Mouse (Mus musculus): ENCODE measurements around the gene Zap70.
A peak's percentile ranks its signal among the peaks of the same experiment; 100 is the strongest.
"Not testable (repeated sequence)": the region's sequence is repeated elsewhere in the genome, so short reads cannot be mapped to it uniquely, and the experiment has no call there.

Gene Zap70

DNA sequence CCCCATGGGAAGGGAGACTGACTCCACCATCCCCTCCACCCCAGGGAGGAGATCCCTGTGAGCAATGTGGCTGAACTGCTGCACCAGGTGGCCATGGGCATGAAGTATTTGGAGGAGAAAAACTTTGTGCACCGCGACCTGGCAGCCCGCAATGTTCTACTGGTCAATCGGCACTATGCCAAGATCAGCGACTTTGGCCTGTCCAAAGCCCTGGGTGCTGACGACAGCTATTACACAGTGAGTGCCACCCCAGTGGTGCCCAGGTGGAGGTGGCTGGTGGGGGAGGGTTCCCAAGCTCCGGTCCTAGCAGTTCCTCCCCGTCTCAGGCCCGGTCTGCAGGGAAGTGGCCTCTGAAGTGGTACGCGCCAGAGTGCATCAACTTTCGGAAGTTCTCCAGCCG lies 19.2 kb downstream of the Zap70 start:
- DNase-seq = peak; percentile 15

DNA sequence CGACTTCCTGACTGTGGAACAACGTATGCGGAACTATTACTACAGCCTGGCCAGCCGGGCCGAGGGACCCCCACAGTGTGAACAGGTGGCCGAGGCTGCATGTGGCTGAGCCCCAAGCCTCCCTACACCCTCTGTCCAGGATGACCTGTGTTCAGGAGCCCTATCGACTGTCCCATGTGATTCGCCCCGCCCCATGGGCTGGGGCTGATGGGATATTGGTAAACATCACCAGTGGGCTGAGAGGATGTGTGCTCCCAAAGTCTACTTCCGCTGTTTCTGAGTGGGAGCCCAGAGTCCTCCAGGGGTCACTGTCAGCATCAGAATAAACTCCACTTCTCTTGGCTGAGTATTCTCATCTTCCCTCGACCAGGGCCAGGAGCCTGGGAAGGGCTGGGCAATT lies 20.9 kb downstream of the Zap70 start:
- DNase-seq = no peak

DNA sequence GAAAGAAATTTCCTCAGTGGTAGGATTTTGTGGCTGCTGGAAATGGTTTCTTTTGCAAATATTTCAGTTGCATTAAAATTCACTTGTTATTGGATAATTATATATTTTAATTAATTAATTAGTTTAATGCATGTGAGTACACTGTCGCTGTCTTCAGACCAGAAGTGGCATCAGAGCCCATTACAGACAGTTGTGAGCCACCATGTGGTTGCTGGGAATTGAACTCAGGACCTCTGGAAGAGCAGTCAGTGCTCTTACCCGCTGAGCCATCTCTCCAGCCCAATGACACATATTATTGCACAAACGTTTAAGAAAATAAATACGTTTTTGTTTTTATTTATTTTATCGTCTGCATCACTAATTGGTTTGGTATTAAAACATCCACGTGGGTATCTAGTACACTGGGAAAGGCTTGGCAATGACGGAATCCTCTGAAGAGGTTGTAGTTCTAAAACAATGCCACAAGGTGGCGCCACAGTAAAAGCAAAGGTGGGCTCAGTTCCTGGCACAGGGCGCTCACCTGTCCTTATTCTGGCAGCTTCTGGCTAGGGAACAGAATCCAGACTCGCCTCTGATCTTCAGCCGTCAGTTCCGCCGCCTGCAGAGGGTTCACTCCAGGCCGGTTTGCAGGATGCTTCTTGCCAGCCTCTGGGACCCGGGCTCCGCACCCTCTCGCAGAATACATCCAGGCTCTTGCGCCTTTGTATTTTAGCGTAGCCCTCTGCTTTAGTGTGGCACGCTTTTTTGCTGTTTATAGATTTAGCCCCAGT lies 23.0 kb downstream of the Zap70 start:
- peak; percentile 63 for DNase-seq

DNA sequence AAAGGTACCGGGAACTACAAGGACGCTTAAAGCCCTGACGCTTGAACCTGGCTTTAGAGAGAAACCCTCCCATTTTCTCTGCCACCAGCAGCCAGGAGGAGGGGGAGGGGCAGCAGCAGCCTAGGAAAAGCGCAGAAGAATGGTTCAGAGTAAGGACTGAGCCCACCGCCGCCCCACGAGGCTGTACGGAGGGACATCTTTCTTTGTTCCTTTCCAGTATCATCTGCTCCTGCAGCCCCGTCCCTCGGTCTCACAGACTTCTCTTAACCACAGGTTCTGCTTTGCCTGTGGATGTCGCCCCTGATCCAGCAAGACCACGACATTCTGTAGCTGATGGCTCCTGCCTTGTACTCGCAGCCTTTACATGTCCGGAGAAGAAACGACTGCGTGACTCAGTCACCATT lies 23.6 kb downstream of the Zap70 start:
- no peak for DNase-seq

DNA sequence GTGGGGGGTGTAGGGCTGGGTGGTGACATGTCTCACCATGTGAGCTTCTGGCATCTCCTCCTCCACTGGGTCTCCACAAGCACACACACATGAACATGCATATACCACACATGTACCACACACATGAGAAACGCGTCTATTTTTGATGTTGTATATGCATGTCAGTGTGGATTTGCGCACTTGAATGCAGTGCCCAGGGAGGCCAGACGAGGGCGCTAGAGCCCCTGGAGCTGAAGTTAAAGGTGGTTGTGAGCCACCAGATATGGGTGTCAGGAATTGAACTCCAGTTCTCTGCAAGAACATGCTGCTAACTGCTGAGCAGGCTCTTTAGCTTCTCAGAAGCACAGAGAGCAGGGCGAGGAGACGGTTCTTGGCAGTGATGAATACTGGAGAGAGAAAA lies 24.8 kb downstream of the Zap70 start:
- DNase-seq = no peak

DNA sequence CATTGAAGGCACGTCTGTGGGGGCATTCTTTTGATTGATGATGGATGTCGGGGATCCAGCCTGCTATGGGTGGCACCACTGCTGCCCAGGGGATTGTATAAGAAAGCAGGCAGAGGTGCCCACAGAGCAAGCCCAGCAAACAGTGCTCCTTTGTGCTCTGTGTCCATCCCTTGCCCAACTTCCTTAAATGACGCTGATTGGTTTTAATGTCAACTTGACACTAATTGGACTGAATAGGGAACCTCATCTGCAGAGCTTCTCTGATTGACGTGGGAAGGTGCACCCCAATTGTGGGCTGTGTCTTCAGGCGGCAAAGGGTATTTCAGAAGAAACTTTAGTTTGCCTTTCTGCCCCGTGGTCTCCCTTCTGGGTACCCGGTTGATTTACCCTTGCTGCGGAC lies 27.8 kb downstream of the Zap70 start:
- no peak for DNase-seq

DNA sequence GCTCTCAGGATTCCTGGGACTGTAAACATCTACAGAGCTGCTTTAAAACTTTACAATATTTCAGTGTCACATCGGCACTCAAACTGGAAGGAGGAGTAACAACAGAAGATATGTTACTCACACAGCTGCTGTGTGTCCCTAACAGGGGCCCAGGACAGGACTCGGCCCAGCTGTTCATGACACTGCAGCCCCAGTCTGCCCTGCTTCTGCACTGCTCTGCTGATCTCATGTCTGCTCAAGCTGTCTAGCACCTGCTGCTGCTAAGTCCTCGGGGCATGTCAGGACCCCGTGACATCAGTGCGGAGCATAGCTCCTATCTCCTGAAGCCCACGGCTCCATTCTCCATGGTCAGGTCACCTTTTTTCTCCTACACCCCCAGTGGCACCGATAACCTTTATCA lies 35.1 kb downstream of the Zap70 start:
- no peak for DNase-seq

DNA sequence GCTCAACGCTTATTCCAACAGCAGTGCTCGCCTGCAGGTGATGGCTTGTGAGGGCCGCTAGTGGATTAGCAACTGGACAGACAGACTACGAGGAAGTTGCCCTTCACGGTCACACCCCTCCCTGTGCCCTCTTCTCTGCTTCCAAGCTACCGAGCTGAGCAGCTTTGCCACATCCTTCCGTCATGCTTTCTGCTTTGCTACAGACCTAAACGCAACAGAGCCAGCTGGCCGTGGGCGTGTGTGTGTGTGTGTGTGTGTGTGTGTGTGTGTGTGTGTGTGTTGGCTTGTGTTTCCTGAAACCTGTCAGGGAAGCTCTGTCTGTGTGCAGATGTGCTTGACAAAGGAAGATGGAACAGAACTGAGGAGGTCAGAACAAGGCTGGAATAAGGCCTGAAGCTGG lies 35.9 kb downstream of the Zap70 start:
- no peak for DNase-seq

DNA sequence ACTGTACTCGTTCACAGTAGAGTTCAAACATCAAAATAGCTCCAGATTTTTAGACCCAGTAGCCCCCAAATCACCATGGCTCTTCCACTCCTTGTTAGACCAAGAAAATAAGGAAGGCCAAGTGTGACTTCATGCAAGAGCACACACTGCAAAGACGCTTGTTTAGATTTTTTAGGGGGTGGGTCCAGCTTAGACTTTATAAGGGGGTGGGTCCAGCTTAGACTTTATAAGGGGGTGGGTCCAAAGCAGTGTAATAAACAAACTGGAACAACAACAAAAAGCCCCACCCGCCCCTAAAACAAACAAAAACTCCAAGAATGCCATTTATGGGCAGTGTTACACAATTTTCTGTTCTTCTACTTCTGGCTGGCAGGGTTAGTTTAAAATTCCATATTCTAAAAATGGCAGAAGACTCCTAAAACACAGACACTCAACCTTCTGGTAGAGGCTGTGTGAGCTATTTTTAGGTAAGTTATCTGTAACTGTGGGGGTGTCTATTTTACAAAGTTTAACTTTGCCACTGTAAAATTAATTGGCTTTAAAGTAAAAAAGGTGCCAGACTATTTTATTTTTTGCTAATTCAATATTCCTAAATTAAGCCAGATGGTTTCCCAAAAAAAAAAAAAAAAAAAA lies 38.9 kb downstream of the Zap70 start:
- no peak for DNase-seq

DNA sequence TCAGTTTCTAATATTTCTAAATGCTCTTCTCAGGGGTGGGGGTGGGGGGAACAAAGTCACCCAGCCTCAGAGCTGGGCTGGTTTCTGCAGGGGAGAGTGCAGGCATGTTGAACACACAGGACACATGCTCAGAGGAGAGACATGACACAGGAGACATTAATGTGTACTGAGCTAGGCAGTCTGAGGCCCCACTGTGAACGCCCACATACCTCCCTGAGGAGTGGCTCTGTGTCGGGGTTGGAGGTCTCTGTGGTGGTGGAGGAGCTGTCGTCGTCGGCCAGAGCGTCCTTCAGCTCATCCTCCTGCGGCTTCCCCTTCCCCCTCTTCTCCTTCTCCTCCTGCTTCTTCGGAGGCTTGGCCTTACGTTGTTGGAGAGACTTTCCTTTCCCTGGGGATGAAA lies 42.7 kb downstream of the Zap70 start:
- DNase-seq = no peak

DNA sequence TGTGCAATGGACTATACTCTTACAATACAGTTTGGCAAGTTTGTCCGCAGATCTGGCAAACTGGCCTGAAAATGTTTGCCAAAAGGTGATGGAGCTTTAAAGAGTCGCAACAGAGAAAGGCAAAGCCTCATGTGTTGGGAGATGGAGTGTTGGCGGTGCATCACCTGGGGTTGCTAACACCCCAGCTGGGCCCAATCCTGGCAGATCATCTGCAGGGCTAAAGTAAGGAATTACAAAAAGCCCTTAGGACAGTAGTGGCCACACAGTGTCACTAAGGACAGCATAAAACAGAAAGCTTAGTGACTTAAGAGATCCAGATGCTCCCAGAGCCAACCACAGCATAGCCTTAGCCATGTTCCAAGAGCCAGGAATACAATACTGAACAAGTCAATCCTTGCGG lies 43.2 kb downstream of the Zap70 start:
- DNase-seq = no peak

DNA sequence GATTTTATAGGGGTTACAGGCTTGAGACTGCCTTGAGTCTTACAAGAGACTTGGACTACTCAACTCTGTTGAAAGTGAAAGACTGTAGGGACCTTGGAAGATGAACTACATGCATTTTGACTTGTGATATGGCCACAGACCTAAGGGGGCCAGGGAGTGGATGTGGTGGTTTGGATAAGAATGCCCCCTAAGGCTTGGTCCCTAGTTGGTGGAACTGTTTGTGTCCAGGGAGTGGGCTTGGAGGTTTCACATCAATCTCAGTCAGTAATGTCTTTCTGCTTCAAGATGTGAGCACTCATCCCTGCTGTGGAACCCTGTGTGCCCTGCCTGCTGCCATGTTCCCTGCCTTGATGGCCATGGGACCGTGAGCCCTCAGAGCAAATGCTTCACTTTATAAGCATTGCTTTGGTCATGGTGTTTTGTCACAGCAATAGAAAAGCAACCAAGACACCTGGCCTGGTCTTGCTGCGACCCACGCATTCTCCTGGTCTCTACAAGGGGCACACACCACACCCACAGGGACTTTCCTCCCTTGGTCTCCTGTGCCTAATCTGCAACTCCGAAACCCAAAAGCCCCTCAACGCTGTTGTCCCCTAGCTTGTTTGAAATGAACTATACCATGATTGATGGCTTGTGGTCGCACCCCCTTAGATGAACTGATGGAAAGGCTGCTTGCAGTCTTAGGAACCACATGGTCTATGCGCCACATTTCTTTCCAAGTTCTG lies 44.7 kb downstream of the Zap70 start:
- no peak for DNase-seq

DNA sequence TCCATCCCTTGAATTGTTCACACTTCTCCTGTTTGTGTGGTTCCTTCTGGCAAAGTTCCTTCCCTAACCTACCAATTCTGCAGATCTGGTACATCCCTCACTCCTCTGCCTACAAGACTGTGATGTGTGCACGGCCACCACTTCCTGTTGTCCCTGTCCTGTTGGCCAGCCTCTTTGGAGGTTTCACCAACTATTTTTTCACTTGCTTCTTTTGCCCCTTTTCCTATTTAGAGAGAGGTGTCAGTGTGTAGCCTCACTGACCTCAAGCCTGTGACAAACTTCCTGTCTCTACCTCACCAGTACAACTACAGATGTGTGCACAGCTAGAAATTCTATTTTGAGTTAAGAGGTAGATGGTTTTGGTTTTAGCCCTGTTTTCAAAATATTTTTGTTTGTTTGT lies 45.5 kb downstream of the Zap70 start:
- no peak for DNase-seq

DNA sequence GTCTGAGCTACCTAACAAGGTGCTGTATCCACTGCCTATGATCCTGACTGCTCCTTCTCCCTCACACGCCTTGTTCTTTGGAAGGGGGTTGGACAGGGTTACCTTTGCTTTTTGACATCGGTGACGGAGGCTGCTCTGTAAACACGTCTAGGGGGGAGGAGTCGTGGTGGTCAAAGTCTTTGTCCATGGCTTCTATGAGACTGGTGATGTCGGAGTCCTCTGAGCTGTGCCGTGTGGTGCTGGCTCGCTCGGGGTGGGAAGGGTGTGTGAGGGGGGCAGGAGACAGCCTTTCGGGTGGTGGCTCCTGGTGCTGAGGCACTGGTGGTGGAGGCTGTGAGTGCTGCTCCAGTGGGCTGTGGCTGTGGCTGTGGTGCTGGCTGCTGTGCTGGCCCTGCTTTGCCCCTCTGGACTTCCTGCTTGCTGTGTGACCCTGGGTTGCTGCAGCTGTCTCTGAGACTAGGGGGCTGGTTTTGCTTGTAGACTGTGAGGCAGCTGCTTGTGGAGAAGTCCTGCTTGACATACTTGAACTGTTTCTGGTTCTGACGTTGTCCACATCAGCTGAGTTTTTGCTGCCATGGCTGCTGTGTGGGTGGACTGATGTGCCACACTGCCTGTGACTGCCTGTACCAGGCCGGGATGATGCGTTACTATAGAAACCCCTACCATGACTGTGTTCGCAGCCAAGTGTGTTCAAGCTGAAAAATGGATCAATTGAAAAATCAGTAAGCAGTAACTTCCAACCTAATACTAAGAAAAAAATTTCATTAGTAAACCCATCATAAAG lies 46.4 kb downstream of the Zap70 start:
- no peak for DNase-seq

DNA sequence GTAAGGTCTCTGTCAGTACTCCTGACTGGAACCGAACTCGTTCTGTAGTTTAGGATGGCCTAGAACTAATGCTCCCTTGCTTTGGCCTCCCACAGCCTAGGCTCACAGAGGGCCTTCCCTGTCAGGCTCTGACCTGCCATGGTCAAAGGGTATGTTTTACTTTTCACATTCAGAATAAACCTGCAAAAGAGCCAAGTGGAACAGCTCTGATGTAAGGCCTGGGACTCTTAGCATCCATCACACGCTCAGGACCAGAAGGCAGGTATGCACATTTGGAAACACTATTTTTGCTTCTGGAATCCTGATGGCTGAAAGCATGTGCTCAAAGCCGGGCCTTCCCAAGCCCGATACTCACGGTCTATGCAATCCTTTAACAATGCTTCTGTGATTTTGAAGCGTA lies 50.2 kb downstream of the Zap70 start:
- DNase-seq = no peak

DNA sequence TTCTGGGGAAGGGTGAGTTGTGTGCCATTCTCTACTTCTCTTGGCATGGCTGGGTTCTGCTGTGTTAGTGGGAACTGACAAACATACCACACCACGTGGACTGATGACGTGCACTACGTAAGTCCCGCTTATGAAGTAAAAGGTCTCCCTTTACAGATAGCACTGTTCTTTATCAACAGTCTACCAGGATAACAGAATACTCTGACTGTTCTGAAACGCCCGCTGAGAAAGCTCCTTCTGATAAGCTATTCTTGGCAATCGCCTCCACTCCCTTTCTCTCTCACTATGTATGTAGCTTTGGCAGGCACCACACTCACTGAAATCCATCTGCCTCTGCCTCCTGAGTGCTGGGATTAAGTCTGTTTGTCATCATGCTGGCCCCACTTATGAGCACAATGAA lies 51.8 kb downstream of the Zap70 start:
- DNase-seq = no peak

DNA sequence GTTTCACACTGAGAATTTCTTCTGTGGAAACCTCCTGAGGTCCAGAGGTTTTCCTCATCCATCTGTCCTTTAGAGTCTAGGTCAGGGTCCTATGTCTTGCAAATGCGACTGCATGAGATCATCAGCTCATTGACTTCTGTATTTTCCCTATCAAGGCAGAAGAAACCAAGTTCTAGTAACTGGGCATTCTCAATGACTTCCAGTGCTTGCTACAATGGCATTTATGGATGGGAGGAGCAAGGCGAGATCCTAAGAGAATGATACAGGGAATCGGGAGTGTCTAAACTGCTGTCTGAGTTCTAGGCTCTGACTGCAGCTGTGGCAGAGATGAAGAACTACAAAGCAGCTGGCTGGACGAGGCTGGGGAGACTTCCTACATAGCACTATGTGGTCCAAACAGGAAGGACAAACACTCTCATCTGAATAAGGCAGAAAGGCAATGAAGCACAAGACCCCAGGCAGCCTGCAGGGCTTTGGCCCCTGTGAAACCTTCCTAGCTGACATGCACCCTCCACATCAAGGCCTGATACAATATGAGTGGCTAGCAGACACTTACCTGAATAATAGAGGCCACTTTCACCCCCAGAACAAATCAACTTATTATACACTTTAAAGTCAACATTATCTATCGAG lies 52.8 kb downstream of the Zap70 start:
- no peak for DNase-seq

DNA sequence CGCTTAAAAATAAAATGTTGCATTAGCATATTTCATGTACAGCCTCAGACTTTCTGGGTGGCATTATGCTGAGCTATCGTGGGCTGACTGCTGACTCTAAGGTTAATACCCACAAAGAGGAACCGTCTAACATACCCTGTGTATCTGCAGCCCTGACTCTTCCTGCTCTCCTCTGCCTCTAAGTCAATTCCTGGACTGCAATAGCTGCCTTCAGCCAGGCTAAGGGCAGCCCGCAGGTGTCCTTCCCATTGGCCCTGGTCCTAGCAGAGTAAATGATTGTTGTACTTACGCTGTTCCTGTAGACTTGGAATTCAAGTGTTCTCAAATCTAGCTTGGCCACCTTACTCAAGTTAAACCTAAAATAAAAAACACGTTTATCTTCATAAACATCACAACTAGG lies 53.6 kb downstream of the Zap70 start:
- peak; percentile 36 for DNase-seq

DNA sequence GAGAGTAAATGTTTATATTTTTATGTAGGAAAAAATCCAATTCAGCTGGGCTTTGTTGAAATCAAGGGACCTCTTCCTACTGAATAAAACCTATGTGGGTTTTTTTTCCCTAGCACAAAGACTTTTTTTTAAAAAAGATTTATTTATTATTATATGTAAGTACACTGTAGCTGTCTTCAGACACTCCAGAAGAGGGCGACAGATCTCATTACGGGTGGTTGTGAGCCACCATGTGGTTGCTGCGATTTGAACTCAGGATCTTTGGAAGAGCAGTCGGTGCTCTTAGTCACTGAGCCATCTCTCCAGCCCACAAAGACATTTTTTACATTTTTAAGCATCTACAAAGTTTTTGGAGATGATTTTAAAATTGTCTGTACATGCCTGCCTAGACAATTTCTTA lies 60.3 kb downstream of the Zap70 start:
- not testable (repeated sequence) for DNase-seq

DNA sequence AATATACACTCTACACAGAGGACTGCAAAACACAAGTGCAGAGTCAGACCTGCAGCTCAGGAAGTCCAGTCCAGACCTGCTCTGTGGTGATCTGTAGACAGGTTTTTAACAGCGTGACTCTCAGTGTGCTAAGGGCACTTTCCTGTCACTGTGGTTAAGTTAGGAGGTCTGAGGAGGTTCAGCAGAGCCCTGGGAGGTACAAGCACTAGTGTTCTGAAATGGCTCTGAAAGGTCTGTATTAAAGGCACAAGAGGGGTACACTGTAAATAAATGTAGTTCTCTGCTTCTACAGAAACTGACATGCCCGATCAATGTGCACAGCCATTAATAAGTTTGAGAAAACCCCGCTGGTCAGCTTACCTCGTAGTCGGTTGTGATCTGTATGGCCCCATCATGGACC lies 62.8 kb downstream of the Zap70 start:
- no peak for DNase-seq

DNA sequence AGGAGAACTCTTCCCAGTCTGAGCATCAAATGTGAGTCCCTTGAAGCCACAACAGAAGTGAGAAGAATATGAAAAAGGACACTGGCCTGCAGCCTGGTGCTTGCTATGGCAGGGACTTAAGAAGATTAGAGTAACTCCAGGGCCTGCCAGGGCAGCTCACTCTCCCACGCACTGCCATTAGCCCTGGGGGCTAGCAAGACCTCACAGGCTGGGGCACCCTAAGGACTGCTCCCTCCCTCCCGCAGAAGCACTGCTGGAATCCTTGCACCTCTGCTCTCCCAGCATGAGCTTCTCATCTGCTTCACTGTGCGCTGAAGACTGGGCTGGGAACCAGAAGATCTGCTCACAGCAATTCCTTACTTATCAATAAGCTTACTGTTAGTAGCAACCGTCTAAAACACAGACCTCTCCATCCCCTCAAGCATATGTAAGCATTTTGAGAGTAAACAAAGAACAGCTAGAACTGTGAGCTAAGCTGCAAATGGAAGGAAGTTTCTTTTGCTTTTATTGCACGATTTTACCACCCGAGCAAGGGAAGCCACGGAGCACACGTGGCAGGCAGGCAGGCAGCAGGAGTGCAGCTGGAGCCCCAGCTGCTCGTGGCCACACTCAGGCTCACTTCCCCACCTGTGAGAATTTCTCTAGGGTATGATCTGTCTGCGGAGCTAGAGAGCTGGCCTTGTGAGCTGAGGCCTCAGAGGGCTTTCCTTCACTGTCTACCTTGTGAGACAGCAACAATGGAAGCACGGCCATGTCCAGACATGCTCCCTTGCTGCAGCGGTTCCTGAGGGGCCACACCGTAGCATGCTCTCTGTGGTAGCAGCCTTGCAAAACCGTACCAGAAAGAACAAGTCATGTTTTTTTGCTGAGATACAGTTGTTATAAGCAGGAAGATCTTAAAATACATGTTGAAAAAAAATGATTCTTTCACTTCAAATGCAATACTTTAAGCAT lies 69.6 kb downstream of the Zap70 start:
- no peak for DNase-seq
